Mouse (Mus musculus) heart, postnatal 0 days (tissue): ENCODE results near the gene Gm19426. TPM values are rescaled to one million over a fixed set of nuclear protein-coding genes. Genes with fewer than 3 reads are reported as not detected.
A peak's percentile ranks its signal among the peaks of the same experiment; 100 is the strongest.

Experiments used
- ATAC-seq: fragments of 200-750 bp; cut with Nextera tagmentation; 2 replicates; pipeline ENCODE4 v1.8.0; 2017; ENCODE audit warnings: low read depth, moderate number of reproducible peaks, moderate library complexity; ENCODE audit not compliant: insufficient read depth
- DNase-seq: peaks from one replicate; pipeline ENCODE4 v3.0.0-alpha.2; 2016; ENCODE audit warnings: low spot score
- H3K27ac ChIP-seq: fragments of 300-500 bp; sonication (generic); 2 replicates; pipeline ENCODE4 v1.5.1; 2014; ENCODE audit warnings: low read depth, mild to moderate bottlenecking
- H3K27me3 ChIP-seq: fragments of 300-500 bp; sonication (generic); 2 replicates; pipeline ENCODE4 v1.6.1; 2014; ENCODE audit warnings: low read length, mixed read lengths; ENCODE audit not compliant: control insufficient read depth, insufficient read depth
- H3K36me3 ChIP-seq: fragments of 300-500 bp; sonication (generic); replicated peaks from 2 replicates; pipeline ENCODE4 v1.6.1; 2014; ENCODE audit warnings: low read length, mixed read lengths; ENCODE audit not compliant: control insufficient read depth, insufficient read depth
- H3K4me1 ChIP-seq: fragments of 300-500 bp; sonication (generic); 2 replicates; pipeline ENCODE4 v1.6.1; 2014; ENCODE audit warnings: antibody characterized with exemption; ENCODE audit not compliant: control insufficient read depth, insufficient read depth
- H3K4me2 ChIP-seq: fragments of 300-500 bp; sonication (generic); 2 replicates; pipeline ENCODE4 v1.6.1; 2014; ENCODE audit warnings: low read depth, mild to moderate bottlenecking, low read length, moderate library complexity
- H3K4me3 ChIP-seq: fragments of 300-500 bp; sonication (generic); 2 replicates; pipeline ENCODE4 v1.5.1; 2014; ENCODE audit warnings: low read depth, low read length
- H3K9ac ChIP-seq: fragments of 300-500 bp; sonication (generic); replicated peaks from 2 replicates; pipeline ENCODE4 v1.6.1; 2014; ENCODE audit warnings: low read depth, low read length, mixed read lengths
- H3K9me3 ChIP-seq: fragments of 300-500 bp; sonication (generic); replicated peaks from 2 replicates; pipeline ENCODE4 v1.6.1; 2016; ENCODE audit warnings: low read length; ENCODE audit not compliant: control insufficient read depth
- CTCF ChIP-seq: IDR thresholded peaks from 2 replicates; pipeline ENCODE4 v1.5.1; 2016; ENCODE audit warnings: antibody characterized with exemption, control low read depth, low read depth
- EP300 ChIP-seq: IDR thresholded peaks from 2 replicates; pipeline ENCODE4 v1.6.1; 2016; ENCODE audit warnings: antibody characterized with exemption, low read depth
- WGBS: fragments of 180-500 bp; shearing (Covaris S2); extraction: QIAGEN DNeasy Blood & Tissue Kit; methylation state at CpG from one replicate; pipeline ENCODE4 v1.1.7; 2014; 5-methylcytosine and 5-hydroxymethylcytosine counted together
- polyA plus RNA-seq: library from polyadenylated mRNA; unstranded; fragments of >200 nt; fragmentation: Nextera tagmentation; extraction: Ambion mirVana; gene quantifications from 2 replicates; pipeline ENCODE4 v1.2.1, GENCODE M21; 2015
- total RNA-seq: library from RNA; depleted of rRNA; stranded (reverse); fragments of >200 nt; gene quantifications from 2 replicates; pipeline ENCODE4 v1.2.3, GENCODE M21; 2014; ENCODE audit warnings: low replicate concordance

The Gm19426 gene
- total and polyA plus RNA-seq, 2 experiments from 2014 or later: 3.0 TPM; not detected in 1

DNA sequence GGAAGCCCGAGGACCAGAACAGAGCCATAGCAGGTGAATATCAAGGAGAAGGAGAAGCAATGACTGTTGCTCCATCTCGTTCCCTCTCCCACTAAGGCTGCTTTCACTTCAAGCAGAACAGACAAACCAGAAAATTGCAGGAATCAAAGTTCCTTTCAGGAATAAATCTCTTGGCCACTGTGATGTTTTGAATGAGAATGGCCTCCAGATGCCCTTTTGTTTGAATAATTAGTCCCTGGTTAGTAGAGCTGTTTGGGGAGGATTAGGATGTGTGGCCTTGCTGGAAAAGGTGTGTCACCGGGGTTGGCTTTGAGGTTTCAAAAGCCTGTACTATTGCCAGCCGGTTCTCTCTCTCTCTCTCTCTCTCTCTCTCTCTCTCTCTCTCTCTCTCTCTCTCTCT, 18.8 kb upstream of the Gm19426 start:
- Histone ChIP-seq H3K4me3 (no peak overlapping the region), H3K27me3 (no peaks in the 10 kb centered on the region), H3K4me2 (no peak overlapping the region), H3K36me3 (no peaks in the 10 kb centered on the region), H3K27ac (no peak overlapping the region), H3K9me3 (no peaks in the 10 kb centered on the region), H3K4me1 (no peaks in the 10 kb centered on the region), H3K9ac (no peak overlapping the region)
- ATAC-seq: no peak
- WGBS: 54% methylated on average over 4 of the region's 4 CpGs
- no peak for TF ChIP-seq CTCF
- TF ChIP-seq EP300: no peak
- no peak for DNase-seq

DNA sequence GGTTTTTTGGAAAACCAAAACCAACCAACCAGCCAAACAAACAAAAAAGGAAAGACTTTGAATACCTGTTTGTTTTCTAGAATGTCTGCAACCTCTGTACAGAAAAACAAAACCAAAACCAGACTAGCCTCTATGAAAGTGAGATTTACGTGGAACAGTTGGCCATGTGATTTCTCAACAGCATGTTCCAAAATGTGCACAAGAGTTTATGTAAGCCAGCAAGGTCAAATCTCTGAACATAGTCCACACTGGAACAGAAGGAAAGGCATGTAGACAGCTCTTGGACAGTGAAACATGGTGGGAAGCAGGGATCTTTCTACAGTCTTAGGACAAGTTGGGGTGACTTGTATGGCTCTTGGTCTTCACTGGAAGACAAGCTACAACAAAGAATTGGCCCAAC, 18.4 kb upstream of the Gm19426 start:
- no peak for ATAC-seq
- no peak overlapping the region for H3K4me3 ChIP-seq
- H3K9me3 ChIP-seq: no peaks in the 10 kb centered on the region
- no peaks in the 10 kb centered on the region for H3K36me3 ChIP-seq
- no peak for DNase-seq
- no peak overlapping the region for H3K27ac ChIP-seq
- H3K4me1 ChIP-seq: no peaks in the 10 kb centered on the region
- H3K27me3 ChIP-seq: no peaks in the 10 kb centered on the region
- 89% methylated on average over 1 of the region's 1 CpGs for WGBS
- TF ChIP-seq EP300 (no peak), CTCF (no peak)
- H3K4me2 ChIP-seq: no peak overlapping the region
- H3K9ac ChIP-seq: no peak overlapping the region

DNA sequence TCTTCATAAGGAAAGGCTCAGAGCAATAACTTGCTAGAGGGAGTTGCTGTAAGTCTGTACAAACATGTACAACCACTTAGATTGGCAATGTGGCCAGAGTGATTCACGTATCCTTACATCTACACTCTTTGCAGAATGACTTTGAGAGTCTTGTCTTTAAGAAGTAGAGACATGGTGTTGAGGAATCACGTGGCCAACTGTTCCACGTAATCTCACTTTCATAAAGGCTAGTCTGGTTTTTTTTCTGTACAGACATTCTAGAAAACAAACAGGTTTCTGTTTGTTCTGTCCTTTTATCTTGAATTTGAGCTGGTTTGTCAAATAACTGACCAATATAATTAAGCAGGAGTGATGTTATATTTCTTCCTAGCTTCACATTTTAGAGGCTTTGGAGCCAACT, 17.9 kb upstream of the Gm19426 start:
- H3K9me3 ChIP-seq: no peaks in the 10 kb centered on the region
- no peak overlapping the region for H3K4me3 ChIP-seq
- H3K4me2 ChIP-seq: no peak overlapping the region
- no peak overlapping the region for H3K9ac ChIP-seq
- no peak overlapping the region for H3K27ac ChIP-seq
- ATAC-seq (no peak), DNase-seq (no peak)
- TF ChIP-seq EP300 (no peak), CTCF (no peak)
- WGBS: 64% methylated on average over 3 of the region's 3 CpGs
- H3K4me1 ChIP-seq: no peaks in the 10 kb centered on the region
- H3K36me3 ChIP-seq: no peaks in the 10 kb centered on the region
- H3K27me3 ChIP-seq: no peaks in the 10 kb centered on the region

- no peak for DNase-seq
- ATAC-seq: no peak
- TF ChIP-seq CTCF: no peak
- TF ChIP-seq EP300: no peak
- Histone ChIP-seq H3K27me3 (no peaks in the 10 kb centered on the region), H3K36me3 (no peaks in the 10 kb centered on the region), H3K9ac (no peak overlapping the region), H3K9me3 (no peaks in the 10 kb centered on the region), H3K4me2 (no peak overlapping the region), H3K27ac (no peak overlapping the region), H3K4me1 (no peaks in the 10 kb centered on the region), H3K4me3 (no peak overlapping the region)
- WGBS: 67% methylated on average over 8 of the region's 8 CpGs
Measured at GRCm38 (mm10) chr2:84760777-84761176, 17.3 kb upstream of the Gm19426 start.

DNA sequence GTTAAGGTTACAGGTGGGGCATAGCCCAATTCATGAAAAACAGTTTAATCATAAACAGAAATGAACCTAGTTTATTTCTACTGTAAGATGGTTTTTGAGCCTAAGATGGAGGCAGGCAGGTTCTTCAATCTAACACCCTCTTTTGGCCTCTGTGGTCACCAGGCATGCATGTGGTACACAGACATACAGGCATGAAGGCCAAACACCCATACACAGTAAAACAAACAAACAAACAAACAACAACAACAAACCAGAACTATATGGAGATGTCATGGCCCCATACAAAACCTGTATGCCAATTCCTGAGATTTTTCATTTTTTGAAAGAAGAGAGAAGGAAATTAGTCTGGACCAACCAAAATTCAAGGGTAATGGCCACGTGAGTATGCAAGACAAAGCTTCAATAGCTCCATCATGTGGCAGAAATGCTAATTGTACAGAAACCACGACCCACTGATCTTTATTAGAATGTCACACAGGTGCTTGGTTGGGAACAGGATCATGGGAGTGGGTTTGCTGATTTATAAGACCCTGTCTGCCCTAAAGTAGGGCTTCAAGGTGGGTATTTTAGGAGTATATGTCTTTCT, 15.2 kb upstream of the Gm19426 start:
- no peaks in the 10 kb centered on the region for H3K36me3 ChIP-seq
- H3K27me3 ChIP-seq: no peaks in the 10 kb centered on the region
- 0% methylated on average over 2 of the region's 2 CpGs for WGBS
- no peak overlapping the region for H3K4me2 ChIP-seq
- peak; percentile 79 for TF ChIP-seq CTCF
- TF ChIP-seq EP300: no peak
- H3K4me3 ChIP-seq: no peak overlapping the region
- no peak overlapping the region for H3K9ac ChIP-seq
- H3K9me3 ChIP-seq: no peaks in the 10 kb centered on the region
- H3K27ac ChIP-seq: no peak overlapping the region
- peak; percentile 66 for ATAC-seq
- DNase-seq: peak; percentile 70
- H3K4me1 ChIP-seq: no peaks in the 10 kb centered on the region

GRCm38 (mm10) chr2:84757026-84757682, 13.7 kb upstream of the Gm19426 start:
- DNase-seq: no peak
- ATAC-seq: no peak
- H3K9ac ChIP-seq: no peak overlapping the region
- no peaks in the 10 kb centered on the region for H3K9me3 ChIP-seq
- TF ChIP-seq EP300 (no peak), CTCF (no peak)
- H3K27me3 ChIP-seq: no peaks in the 10 kb centered on the region
- no peak overlapping the region for H3K27ac ChIP-seq
- H3K4me3 ChIP-seq: no peak overlapping the region
- 59% methylated on average over 7 of the region's 7 CpGs for WGBS
- no peak overlapping the region for H3K4me2 ChIP-seq
- H3K36me3 ChIP-seq: no peaks in the 10 kb centered on the region
- H3K4me1 ChIP-seq: no peaks in the 10 kb centered on the region
